Comparison of ENCODE assay signal across 44 mouse cellular contexts in the genomic region with DNA sequence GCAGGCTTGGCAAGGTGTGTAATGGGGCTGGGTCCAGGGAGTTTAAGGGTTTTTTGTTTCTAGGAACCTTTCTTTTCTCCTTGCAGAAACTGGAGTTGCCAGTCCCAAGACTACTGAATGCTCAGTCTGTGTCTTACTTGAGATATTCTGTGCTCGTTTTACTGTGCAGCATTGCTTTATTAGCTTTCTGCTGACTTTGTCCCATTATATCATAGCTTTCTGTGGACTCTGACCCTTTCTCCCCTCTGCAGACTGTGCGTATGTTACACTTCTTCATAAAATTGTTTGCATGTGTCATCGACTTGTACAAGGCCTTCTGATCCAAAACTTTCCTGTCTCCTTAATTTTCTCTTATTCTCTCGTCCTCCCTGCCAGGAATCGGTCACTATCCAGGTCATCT. TPM values are rescaled to one million over a fixed set of nuclear protein-coding genes. Genes with fewer than 3 reads are reported as not detected.
"Had no signal": no experiment of that assay in that cellular context is flagged by ENCODE, and none has a peak within 500 bp of the region (broad histone marks: within the 10 kb centered on the region; RNA-seq: fewer than 3 reads in every experiment).

No protein-coding gene starts in this region.

- H3K4me1 ChIP-seq: limb, embryonic 10.5 days; limb, embryonic 12.5 days; limb, embryonic 13.5 days; limb, embryonic 15.5 days; liver, embryonic 12.5 days; liver, embryonic 13.5 days; liver, embryonic 15.5 days; lung, embryonic 15.5 days; megakaryocyte, embryonic 14.5 days; midbrain, embryonic 10.5 days; midbrain, embryonic 12.5 days; midbrain, embryonic 13.5 days; midbrain, embryonic 15.5 days had no signal

- H3K9ac ChIP-seq: limb, embryonic 12.5 days; limb, embryonic 13.5 days; limb, embryonic 15.5 days; liver, embryonic 12.5 days; liver, embryonic 13.5 days; liver, embryonic 14.5 days; liver, embryonic 15.5 days; liver, postnatal 0 days; lung, embryonic 14.5 days; lung, embryonic 15.5 days; midbrain, embryonic 12.5 days; midbrain, embryonic 13.5 days; midbrain, embryonic 15.5 days had no signal

- H3K4me3 ChIP-seq: limb, embryonic 10.5 days; limb, embryonic 12.5 days; limb, embryonic 13.5 days; limb, embryonic 15.5 days; liver, embryonic 12.5 days; liver, embryonic 13.5 days; liver, embryonic 15.5 days; lung, embryonic 15.5 days; megakaryocyte, embryonic 14.5 days; midbrain, embryonic 10.5 days; midbrain, embryonic 12.5 days; midbrain, embryonic 13.5 days; midbrain, embryonic 15.5 days; myocyte had no signal

- H3K27me3 ChIP-seq: liver, embryonic 13.5 days; lung, embryonic 15.5 days; megakaryocyte, embryonic 14.5 days had no signal

- H3K36me3 ChIP-seq: limb, embryonic 10.5 days; limb, embryonic 12.5 days; limb, embryonic 13.5 days; limb, embryonic 15.5 days; liver, embryonic 12.5 days; liver, embryonic 13.5 days; liver, embryonic 15.5 days; lung, embryonic 15.5 days; midbrain, embryonic 10.5 days; midbrain, embryonic 12.5 days; midbrain, embryonic 13.5 days; midbrain, embryonic 15.5 days had no signal

- H3K27ac ChIP-seq: limb, embryonic 10.5 days; limb, embryonic 12.5 days; limb, embryonic 13.5 days; limb, embryonic 15.5 days; liver, embryonic 12.5 days; liver, embryonic 13.5 days; liver, embryonic 14.5 days; liver, embryonic 15.5 days; lung, embryonic 15.5 days; macrophage; midbrain, embryonic 10.5 days; midbrain, embryonic 12.5 days; midbrain, embryonic 13.5 days; midbrain, embryonic 15.5 days had no signal

- DNase-seq: left cerebral cortex, postnatal 4 days; liver; liver, embryonic 13.5 days; liver, postnatal 0 days; lung, adult 18-20 months; lung, adult 2 months; lung, embryonic 14.5 days; lung, postnatal 10 days; lung, postnatal 14 days; lung, postnatal 36 days; lung, postnatal 4 days; midbrain, embryonic 14.5 days had no signal

- H3K9me3 ChIP-seq: limb, embryonic 10.5 days; limb, embryonic 12.5 days; limb, embryonic 13.5 days; limb, embryonic 15.5 days; liver, embryonic 12.5 days; liver, embryonic 13.5 days; liver, embryonic 15.5 days; lung, embryonic 15.5 days; megakaryocyte, embryonic 14.5 days; midbrain, embryonic 10.5 days; midbrain, embryonic 12.5 days; midbrain, embryonic 13.5 days; midbrain, embryonic 15.5 days had no signal

- H3K4me2 ChIP-seq: limb, embryonic 12.5 days; limb, embryonic 13.5 days; limb, embryonic 15.5 days; liver, embryonic 11.5 days; liver, embryonic 12.5 days; liver, embryonic 13.5 days; liver, embryonic 15.5 days; lung, embryonic 14.5 days; lung, embryonic 15.5 days; midbrain, embryonic 11.5 days; midbrain, embryonic 12.5 days; midbrain, embryonic 13.5 days; midbrain, embryonic 15.5 days had no signal

- ATAC-seq: liver, embryonic 12.5 days; liver, postnatal 0 days; lung, postnatal 0 days; midbrain, embryonic 13.5 days; midbrain, embryonic 15.5 days; midbrain, embryonic 16.5 days had no signal

RNA-seq across cellular contexts. Expression of gene Tacstd2, which starts 9.2 kb away (rescaled TPM):
- total RNA-seq: liver, adult 2 months had no signal
- polyA plus RNA-seq: liver, adult 2 months; myocyte had no signal

RNA-seq across cellular contexts. Expression of gene Il23r, which starts 34.7 kb away (rescaled TPM):
- total RNA-seq: left cerebral cortex, postnatal 14 days; left cerebral cortex, postnatal 25 days; left cerebral cortex, postnatal 36 days; left cerebral cortex, postnatal 4 days; liver, adult 2 months; megakaryocyte progenitor cell, adult 5-6 weeks; megakaryocyte-erythroid progenitor cell, adult 5-6 weeks; midbrain, postnatal 0 days; monocyte, adult 5-6 weeks had no signal
- polyA plus RNA-seq: limb, embryonic 10.5 days; limb, embryonic 11.5 days; limb, embryonic 12.5 days; limb, embryonic 13.5 days; limb, embryonic 14.5 days; liver, adult 2 months; liver, embryonic 11.5 days; liver, embryonic 12.5 days; liver, embryonic 13.5 days; liver, embryonic 14.5 days; liver, embryonic 15.5 days; liver, embryonic 16.5 days; liver, postnatal 0 days; lung, embryonic 14.5 days; lung, embryonic 15.5 days; lung, embryonic 16.5 days; lung, postnatal 0 days; midbrain, embryonic 10.5 days; midbrain, embryonic 11.5 days; midbrain, embryonic 12.5 days; midbrain, embryonic 13.5 days; midbrain, embryonic 14.5 days; midbrain, embryonic 15.5 days; midbrain, embryonic 16.5 days; myocyte; neural tube, embryonic 11.5 days had no signal
